Mouse (Mus musculus): ENCODE measurements around the gene Setd3. TPM values are rescaled to one million over a fixed set of nuclear protein-coding genes. Genes with fewer than 3 reads are reported as not detected.

Setd3 gene
- polyA plus RNA-seq, 1 experiment from 2014 or later = 104 TPM

DNA sequence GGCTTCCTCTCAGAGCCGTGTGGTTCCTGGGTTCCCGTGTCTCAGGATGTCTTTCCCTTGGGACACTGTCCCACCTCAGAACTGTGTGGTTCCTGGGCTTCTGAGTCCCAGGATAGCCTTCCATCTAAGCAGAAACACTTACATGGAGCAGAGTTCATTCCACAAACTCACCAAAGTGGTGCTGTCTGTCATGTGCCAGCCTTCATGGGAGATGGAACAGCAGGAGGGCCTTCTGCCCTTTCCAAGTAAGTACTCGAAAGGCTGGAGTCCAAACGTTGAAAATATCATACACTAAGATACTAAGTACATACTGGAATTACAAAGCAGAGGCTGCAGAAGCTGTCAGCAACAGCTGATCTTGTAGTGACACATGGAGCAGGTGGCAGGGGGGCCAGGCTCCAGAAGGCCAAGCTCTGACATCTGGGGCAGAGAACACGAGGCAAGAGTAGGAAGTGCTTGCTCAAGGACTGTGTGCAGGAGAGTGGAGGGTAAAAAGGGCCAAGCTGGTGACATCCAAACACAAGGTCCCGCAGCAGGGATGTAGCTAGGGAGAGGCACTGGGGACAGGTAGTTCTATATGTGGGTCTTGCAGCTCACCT is 43.4 kb downstream of the Setd3 start:
- peaks cover 6% of the 10 kb centered on the region; the same call in 1 of the 2 replicates for H3K4me1 ChIP-seq (replicated peaks; ENCODE audit: control insufficient read depth, insufficient read depth, low read length)
- WGBS = 79% methylated on average over 6 of the region's 6 CpGs
- no peaks in the 10 kb centered on the region for H3K9me3 ChIP-seq (ENCODE audit: control insufficient read depth, low read length)
- H3K9ac ChIP-seq (replicated peaks; ENCODE audit: low read depth, low read length) = no peak overlapping the region
- no peak for ATAC-seq
- no peak overlapping the region for H3K4me2 ChIP-seq (ENCODE audit: low read length)
- H3K4me3 ChIP-seq (replicated peaks; ENCODE audit: low read length) = no peak overlapping the region
- H3K27me3 ChIP-seq (replicated peaks; ENCODE audit: control insufficient read depth, insufficient read depth, low read length) = no peaks in the 10 kb centered on the region
- no peak overlapping the region for H3K27ac ChIP-seq (ENCODE audit: low read length)
- no peaks in the 10 kb centered on the region for H3K36me3 ChIP-seq (ENCODE audit: control insufficient read depth, insufficient read depth)

DNA sequence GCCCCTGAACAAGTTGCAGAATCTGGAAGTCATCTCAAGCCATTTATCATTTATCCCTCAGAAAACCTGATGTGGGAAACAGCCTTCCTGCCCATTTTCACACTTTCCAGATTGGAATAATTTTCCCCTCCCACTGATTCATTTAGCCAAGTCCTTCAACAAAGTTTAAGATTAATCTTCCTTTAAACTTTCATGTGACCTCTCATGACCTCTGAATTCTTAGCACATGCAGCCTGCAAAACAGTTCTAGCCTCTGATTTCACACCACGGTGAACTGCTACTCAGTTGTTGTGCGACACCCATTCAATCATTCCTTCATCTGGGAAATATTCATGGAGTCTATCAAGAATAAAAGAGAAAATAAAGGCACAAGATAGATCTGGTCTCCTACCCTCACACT is 45.9 kb downstream of the Setd3 start:
- no peak overlapping the region for H3K27ac ChIP-seq (ENCODE audit: low read length)
- peaks cover 5% of the 10 kb centered on the region; the same call in 1 of the 2 replicates for H3K4me1 ChIP-seq (replicated peaks; ENCODE audit: control insufficient read depth, insufficient read depth, low read length)
- 88% methylated on average over 2 of the region's 2 CpGs for WGBS
- H3K9me3 ChIP-seq (ENCODE audit: control insufficient read depth, low read length) = no peaks in the 10 kb centered on the region
- H3K27me3 ChIP-seq (replicated peaks; ENCODE audit: control insufficient read depth, insufficient read depth, low read length) = no peaks in the 10 kb centered on the region
- no peak overlapping the region for H3K4me3 ChIP-seq (replicated peaks; ENCODE audit: low read length)
- ATAC-seq = no peak
- no peak overlapping the region for H3K9ac ChIP-seq (replicated peaks; ENCODE audit: low read depth, low read length)
- H3K4me2 ChIP-seq (ENCODE audit: low read length) = no peak overlapping the region
- H3K36me3 ChIP-seq (ENCODE audit: control insufficient read depth, insufficient read depth) = peaks cover 4% of the 10 kb centered on the region; the same call in 1 of the 2 replicates

DNA sequence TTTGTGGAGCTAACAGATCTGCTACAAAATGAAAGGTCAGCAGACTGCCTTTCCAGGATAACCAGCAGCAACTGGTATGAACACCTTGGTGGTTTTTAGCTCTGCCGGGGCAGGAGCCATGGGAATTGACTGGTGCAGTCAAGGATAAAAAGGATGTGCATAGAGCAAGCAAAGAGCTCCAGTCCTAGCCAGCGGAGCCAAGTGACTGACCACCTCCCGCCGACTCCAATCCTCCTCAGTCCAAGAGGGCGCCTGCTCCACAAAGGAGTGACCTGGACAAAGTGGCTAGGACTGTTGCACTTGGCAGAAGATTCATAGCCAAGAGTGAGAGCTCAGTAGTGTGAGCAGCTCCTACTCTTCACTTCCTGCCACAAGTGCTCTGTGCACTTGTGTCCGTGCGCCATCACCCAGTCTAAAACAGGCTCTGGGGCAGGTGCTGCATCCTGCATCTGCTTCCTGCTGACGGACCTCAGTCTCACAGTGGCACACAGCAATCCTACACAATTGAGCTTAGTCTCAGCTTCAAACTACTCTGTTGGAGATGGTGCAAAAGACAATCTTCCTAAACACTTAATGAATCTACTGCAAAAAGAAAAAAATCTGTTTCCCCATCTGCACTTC is 46.6 kb downstream of the Setd3 start:
- Histone ChIP-seq H3K4me3 (replicated peaks; ENCODE audit: low read length) (no peak overlapping the region), H3K9ac (replicated peaks; ENCODE audit: low read depth, low read length) (no peak overlapping the region), H3K36me3 (ENCODE audit: control insufficient read depth, insufficient read depth) (peaks cover 7% of the 10 kb centered on the region; the same call in 1 of the 2 replicates), H3K27me3 (replicated peaks; ENCODE audit: control insufficient read depth, insufficient read depth, low read length) (no peaks in the 10 kb centered on the region), H3K27ac (ENCODE audit: low read length) (0 out of 2 replicates have a peak overlapping the region, but pooled peaks have one; percentile 8), H3K4me1 (replicated peaks; ENCODE audit: control insufficient read depth, insufficient read depth, low read length) (peaks cover 5% of the 10 kb centered on the region; the same call in 1 of the 2 replicates), H3K4me2 (ENCODE audit: low read length) (no peak overlapping the region), H3K9me3 (ENCODE audit: control insufficient read depth, low read length) (no peaks in the 10 kb centered on the region)
- no peak for ATAC-seq
- 88% methylated on average over 8 of the region's 8 CpGs for WGBS

DNA sequence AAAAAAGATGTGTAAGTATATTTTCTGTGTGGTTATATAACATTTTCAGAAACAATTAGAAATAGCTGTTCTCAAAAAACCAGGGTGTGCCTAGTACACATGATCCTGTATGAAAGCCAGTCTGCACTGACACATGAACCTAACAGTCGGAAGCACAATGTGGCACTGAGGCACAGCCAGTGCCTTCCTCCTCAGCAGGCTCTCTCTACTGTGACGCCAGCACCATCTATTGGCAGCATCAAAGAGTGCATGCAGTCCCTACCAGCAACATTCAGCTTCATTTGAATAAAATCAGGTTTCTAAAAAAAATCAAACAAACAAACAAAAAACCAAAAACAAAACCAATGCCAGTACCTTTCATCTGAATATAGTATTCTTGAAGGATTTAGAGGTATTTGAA is 57.8 kb downstream of the Setd3 start:
- Histone ChIP-seq H3K4me2 (ENCODE audit: low read length) (no peak overlapping the region), H3K27ac (ENCODE audit: low read length) (no peak overlapping the region), H3K4me1 (replicated peaks; ENCODE audit: control insufficient read depth, insufficient read depth, low read length) (peaks cover 11% of the 10 kb centered on the region), H3K36me3 (ENCODE audit: control insufficient read depth, insufficient read depth) (no peaks in the 10 kb centered on the region; the same call in 1 of the 2 replicates), H3K9ac (replicated peaks; ENCODE audit: low read depth, low read length) (no peak overlapping the region), H3K9me3 (ENCODE audit: control insufficient read depth, low read length) (no peaks in the 10 kb centered on the region), H3K27me3 (replicated peaks; ENCODE audit: control insufficient read depth, insufficient read depth, low read length) (no peaks in the 10 kb centered on the region), H3K4me3 (replicated peaks; ENCODE audit: low read length) (no peak overlapping the region)
- ATAC-seq = peak; percentile 87; the same call in 1 of the 2 replicates
- 1% methylated on average over 2 of the region's 2 CpGs for WGBS

DNA sequence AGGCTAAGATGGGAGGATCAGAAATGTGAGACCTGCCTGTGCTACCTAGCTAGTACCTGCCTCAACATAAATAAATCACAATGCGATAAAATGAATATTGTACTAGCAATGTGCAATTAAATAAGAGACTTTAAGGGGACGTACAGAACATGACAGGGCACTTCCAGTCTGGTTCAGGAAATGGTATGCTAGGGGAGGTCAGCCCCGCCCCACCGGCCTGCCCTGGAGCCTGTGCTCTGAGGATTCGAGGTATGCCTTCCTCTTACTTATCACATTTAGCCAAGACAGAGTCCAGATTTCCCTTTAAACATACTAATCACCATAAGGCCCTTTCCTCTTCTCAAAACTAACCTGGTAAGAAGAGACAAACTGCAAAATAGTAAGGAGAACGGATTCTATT is 58.7 kb downstream of the Setd3 start:
- ATAC-seq = no peak
- no peaks in the 10 kb centered on the region for H3K27me3 ChIP-seq (replicated peaks; ENCODE audit: control insufficient read depth, insufficient read depth, low read length)

DNA sequence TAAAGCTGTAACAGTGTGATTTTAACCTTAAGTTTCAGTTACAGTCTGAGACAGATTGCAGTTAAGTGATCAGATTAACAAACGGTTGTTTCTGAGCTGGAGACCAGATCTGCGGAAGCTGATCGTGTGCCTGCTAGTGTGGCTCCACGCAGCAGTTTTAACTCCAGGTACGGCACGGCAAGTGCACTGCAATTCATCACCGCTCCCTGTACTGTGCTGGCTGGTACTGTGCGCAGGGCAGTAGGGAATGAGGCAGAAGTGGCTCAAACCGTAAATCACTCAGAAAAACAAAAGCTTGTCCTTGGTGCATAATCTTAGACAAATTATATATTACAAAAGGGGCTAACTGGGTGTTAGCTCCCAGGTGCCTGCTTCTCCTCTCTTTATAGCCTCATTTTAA is 59.2 kb downstream of the Setd3 start:
- H3K36me3 ChIP-seq (ENCODE audit: control insufficient read depth, insufficient read depth) = no peaks in the 10 kb centered on the region; the same call in 1 of the 2 replicates
- no peak overlapping the region for H3K27ac ChIP-seq (ENCODE audit: low read length)
- no peaks in the 10 kb centered on the region for H3K27me3 ChIP-seq (replicated peaks; ENCODE audit: control insufficient read depth, insufficient read depth, low read length)
- H3K4me2 ChIP-seq (ENCODE audit: low read length) = no peak overlapping the region
- no peak for ATAC-seq
- H3K4me1 ChIP-seq (replicated peaks; ENCODE audit: control insufficient read depth, insufficient read depth, low read length) = peaks cover 11% of the 10 kb centered on the region
- H3K9ac ChIP-seq (replicated peaks; ENCODE audit: low read depth, low read length) = no peak overlapping the region
- 79% methylated on average over 9 of the region's 9 CpGs for WGBS
- no peaks in the 10 kb centered on the region for H3K9me3 ChIP-seq (ENCODE audit: control insufficient read depth, low read length)
- no peak overlapping the region for H3K4me3 ChIP-seq (replicated peaks; ENCODE audit: low read length)

More for the DNA sequence above, 58.7 kb downstream of the Setd3 start:
- no peaks in the 10 kb centered on the region for H3K9me3 ChIP-seq (ENCODE audit: control insufficient read depth, low read length)
- H3K4me3 ChIP-seq (replicated peaks; ENCODE audit: low read length) = no peak overlapping the region
- 91% methylated on average over 6 of the region's 6 CpGs for WGBS
- no peaks in the 10 kb centered on the region; the same call in 1 of the 2 replicates for H3K36me3 ChIP-seq (ENCODE audit: control insufficient read depth, insufficient read depth)
- no peak overlapping the region for H3K9ac ChIP-seq (replicated peaks; ENCODE audit: low read depth, low read length)
- peaks cover 11% of the 10 kb centered on the region for H3K4me1 ChIP-seq (replicated peaks; ENCODE audit: control insufficient read depth, insufficient read depth, low read length)
- no peak overlapping the region for H3K27ac ChIP-seq (ENCODE audit: low read length)
- H3K4me2 ChIP-seq (ENCODE audit: low read length) = no peak overlapping the region

DNA sequence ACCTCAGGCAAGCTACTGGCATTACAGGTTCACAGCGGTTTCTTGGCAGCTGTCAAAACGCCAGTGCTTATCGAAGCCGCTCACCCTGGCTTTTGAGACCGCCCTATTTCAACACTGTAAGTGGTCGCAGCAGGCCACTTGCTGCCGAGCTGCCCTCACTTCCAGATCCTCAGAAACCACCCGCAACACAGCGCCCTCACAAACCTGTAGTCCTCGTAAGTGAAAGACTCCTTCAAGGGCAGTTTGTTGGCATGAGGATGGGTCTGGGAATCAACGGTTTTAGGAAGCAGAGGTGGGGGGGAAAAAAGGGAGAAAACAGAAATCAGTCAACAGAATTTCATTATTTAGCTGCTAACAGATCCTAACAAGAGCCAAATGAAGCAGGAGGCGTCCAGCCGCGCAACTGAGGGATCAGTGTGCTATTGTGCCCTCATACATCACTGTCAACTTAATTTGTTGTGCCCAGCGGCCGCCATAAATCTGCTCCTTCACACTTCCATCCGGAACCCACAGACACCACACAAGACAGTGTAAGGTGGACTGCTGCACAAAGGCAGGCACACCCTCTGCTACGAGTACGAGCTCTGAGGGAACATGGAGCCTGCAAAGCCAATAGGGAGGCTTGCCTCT is 60.1 kb downstream of the Setd3 start:
- WGBS = 21% methylated on average over 19 of the region's 19 CpGs
- ATAC-seq = peak; percentile 48; the same call in 1 of the 2 replicates

DNA sequence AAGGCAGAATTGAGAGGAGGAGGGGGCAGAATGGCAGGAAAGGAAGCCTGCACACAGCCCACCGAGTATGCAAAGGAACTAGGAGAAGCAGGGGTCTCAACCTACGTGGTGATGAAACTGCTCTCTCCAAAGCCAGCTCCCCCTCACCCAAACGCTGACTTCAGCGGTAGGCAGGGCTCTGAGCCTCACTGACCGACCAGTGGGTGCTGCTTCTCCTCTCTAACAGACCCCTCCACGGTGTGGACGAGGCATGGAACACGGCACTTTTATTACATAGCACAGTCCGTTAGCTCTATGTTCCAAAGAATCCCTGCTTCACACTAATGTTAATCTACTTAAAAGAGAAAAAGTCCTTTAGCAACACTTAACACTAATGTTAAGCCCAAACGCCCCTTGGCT is 60.6 kb downstream of the Setd3 start:
- no peak overlapping the region for H3K4me3 ChIP-seq (replicated peaks; ENCODE audit: low read length)
- H3K4me1 ChIP-seq (replicated peaks; ENCODE audit: control insufficient read depth, insufficient read depth, low read length) = peaks cover 11% of the 10 kb centered on the region
- no peaks in the 10 kb centered on the region; the same call in 1 of the 2 replicates for H3K36me3 ChIP-seq (ENCODE audit: control insufficient read depth, insufficient read depth)
- peak; percentile 41 for ATAC-seq
- H3K9ac ChIP-seq (replicated peaks; ENCODE audit: low read depth, low read length) = peak overlapping the region; percentile 36; the same call in 1 of the 2 replicates
- no peaks in the 10 kb centered on the region for H3K9me3 ChIP-seq (ENCODE audit: control insufficient read depth, low read length)
- H3K4me2 ChIP-seq (ENCODE audit: low read length) = peak overlapping the region; percentile 20
- no peak overlapping the region for H3K27ac ChIP-seq (ENCODE audit: low read length)
- no peaks in the 10 kb centered on the region for H3K27me3 ChIP-seq (replicated peaks; ENCODE audit: control insufficient read depth, insufficient read depth, low read length)
- WGBS = 52% methylated on average over 10 of the region's 10 CpGs

More for the DNA sequence above, 60.1 kb downstream of the Setd3 start:
- peak overlapping the region; percentile 36; the same call in 1 of the 2 replicates for H3K9ac ChIP-seq (replicated peaks; ENCODE audit: low read depth, low read length)
- H3K9me3 ChIP-seq (ENCODE audit: control insufficient read depth, low read length) = no peaks in the 10 kb centered on the region
- H3K4me2 ChIP-seq (ENCODE audit: low read length) = peak overlapping the region; percentile 20
- no peaks in the 10 kb centered on the region; the same call in 1 of the 2 replicates for H3K36me3 ChIP-seq (ENCODE audit: control insufficient read depth, insufficient read depth)
- peaks cover 11% of the 10 kb centered on the region for H3K4me1 ChIP-seq (replicated peaks; ENCODE audit: control insufficient read depth, insufficient read depth, low read length)
- 0 out of 2 replicates have a peak overlapping the region, but pooled peaks have one; percentile 35 for H3K27ac ChIP-seq (ENCODE audit: low read length)
- no peaks in the 10 kb centered on the region for H3K27me3 ChIP-seq (replicated peaks; ENCODE audit: control insufficient read depth, insufficient read depth, low read length)
- peak overlapping the region; percentile 2; the same call in 1 of the 2 replicates for H3K4me3 ChIP-seq (replicated peaks; ENCODE audit: low read length)

DNA sequence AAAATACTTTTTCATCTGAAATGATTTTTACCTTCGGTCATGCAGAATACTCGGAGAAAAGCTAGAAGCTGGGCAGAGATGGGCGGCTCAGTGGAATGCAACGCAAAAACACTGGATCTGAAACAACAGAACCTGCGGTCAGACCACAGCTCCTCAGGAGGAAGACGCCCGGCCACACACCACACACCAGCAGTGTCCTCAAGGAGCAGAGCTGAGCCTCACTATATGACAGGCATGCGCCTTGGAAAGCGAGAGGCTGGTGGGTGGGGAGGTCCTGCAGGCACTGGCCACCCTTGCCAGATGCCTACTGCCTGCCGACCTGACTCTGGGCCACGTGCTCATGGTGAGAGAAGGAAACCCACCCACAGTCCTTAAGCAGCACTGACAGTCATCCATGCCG is 67.9 kb downstream of the Setd3 start:
- WGBS = 92% methylated on average over 12 of the region's 12 CpGs
- no peak overlapping the region for H3K4me2 ChIP-seq (ENCODE audit: low read length)

More for the DNA sequence above, 67.9 kb downstream of the Setd3 start:
- no peak overlapping the region for H3K9ac ChIP-seq (replicated peaks; ENCODE audit: low read depth, low read length)
- H3K27me3 ChIP-seq (replicated peaks; ENCODE audit: control insufficient read depth, insufficient read depth, low read length) = no peaks in the 10 kb centered on the region
- ATAC-seq = no peak
- H3K27ac ChIP-seq (ENCODE audit: low read length) = no peak overlapping the region
- 0 out of 2 replicates have a peak, but pooled peaks cover under 1% of the 10 kb centered on the region for H3K36me3 ChIP-seq (ENCODE audit: control insufficient read depth, insufficient read depth)
- no peaks in the 10 kb centered on the region for H3K4me1 ChIP-seq (replicated peaks; ENCODE audit: control insufficient read depth, insufficient read depth, low read length)
- no peak overlapping the region for H3K4me3 ChIP-seq (replicated peaks; ENCODE audit: low read length)
- no peaks in the 10 kb centered on the region for H3K9me3 ChIP-seq (ENCODE audit: control insufficient read depth, low read length)

Measured in forebrain, embryonic 16.5 days (tissue).